Mouse (Mus musculus): ENCODE data around the gene Skida1.
"Not testable (repeated sequence)": the region's sequence is repeated elsewhere in the genome, so short reads cannot be mapped to it uniquely, and the experiment has no call there.

Gene Skida1

DNA sequence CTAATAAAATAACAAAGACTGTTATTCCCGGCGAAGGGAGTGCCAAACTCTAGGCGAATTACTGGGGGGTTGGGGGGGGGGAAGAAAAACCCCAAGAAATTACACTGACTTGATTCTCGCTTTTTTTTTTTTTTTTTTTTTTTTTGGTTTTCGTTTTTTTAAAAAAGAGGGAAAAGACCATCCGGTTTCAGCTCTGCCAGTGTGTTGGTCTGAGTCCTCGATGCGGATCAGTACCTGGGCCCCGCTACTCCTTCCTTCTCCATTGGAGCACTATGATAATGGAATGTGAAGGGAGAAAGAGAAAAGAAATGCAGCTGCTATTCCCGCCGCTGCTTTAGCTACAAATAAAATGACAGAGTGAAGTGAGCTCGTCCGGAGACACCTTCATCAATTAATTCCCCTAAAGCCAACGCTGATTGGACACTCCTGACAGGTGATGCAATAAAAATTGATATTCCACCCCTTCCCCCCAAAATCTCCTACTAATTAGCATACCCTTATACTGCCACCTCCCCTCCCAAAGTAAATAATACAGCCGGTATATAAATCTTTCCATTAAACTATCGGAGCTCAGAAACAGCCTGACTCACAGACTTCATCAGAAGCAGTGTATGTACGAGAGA is at the start of gene Skida1:
Skida1 (minus strand) TSS at position 599 of the 623 bp plus-strand sequence.
- no peak for DNase-seq (ENCODE audit: low read depth, low spot score)

GRCm38 (mm10) chr2:18095804-18096203 is 47.0 kb upstream of the Skida1 start:
- DNase-seq (ENCODE audit: low read depth, low spot score), result peak; percentile 8

DNA sequence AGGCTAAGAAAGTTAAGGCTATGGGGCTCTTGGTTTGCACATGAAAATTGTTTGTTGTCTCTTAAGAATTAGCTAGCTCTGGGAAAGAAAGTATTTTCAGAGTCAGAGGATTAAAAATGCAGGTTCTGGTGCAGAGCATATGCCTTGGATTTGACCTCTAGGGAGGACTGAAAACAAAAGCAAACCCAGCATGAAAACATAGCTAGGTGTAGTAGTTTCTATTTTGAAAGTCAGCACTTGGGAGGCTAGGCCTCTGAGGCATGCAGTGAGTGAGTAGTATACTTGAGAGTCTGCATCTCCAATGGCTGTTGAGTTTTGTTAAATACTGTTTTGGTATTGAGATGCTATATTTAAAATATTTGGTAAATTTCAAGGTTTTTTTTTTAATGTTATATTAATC is 45.5 kb upstream of the Skida1 start:
- no peak for DNase-seq (ENCODE audit: low read depth, low spot score)

GRCm38 (mm10) chr2:18093858-18094257 is 45.0 kb upstream of the Skida1 start:
- no peak for DNase-seq (ENCODE audit: low read depth, low spot score)

GRCm38 (mm10) chr2:18087695-18088094 is 38.8 kb upstream of the Skida1 start:
- DNase-seq (ENCODE audit: low read depth, low spot score), result not testable (repeated sequence)

DNA sequence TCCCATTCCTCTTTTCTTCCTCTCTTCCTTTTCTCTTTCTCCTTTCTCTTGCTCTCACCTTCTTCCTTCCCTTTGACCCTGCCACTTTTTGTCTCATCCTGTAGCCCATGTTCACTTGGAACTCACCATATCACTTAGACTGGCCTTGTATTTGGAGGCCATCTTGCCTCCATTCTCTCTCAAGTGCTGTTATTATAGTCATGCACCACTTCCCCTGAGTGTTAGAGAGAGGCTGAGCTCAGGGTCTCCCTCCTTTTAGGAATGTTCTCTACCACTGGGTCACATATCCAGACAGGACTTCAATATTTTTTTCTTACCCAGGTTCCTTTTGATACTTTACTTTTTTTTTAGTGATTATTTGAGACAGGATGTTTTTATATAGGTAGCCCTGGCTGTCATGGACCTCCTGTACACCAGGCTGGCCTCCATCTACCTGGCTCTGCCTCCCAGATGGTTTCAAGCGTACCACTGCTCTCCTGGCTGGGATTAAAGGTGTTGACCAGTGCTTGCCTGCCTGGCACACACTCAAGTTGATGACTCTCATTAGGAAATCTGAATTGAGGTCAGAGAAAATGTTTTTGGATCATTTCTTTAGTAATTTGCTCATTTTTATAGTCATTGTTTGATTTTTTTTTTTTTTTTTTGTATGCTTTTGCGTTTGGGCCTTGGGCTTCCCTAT is 31.5 kb upstream of the Skida1 start:
- no peak for DNase-seq (ENCODE audit: low read depth, low spot score)

DNA sequence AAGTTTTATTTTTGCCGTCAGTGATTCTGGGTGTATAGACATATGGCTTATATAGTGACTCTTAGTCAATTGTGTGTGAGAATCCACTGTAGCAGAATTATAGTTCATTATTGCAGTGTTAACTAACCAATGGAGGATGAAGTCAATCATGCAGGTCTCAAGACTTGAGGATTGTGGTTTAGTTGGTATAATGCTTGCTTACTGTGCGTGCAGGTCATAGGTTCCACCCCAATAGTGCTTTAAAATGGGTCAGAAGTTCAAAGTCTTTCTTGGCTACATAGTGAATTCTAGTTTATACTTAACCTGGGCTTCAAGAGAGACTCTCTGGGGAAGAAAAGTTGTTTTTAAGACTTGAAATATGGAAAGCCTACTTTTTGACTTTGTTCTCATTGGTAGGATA is 23.1 kb upstream of the Skida1 start:
- DNase-seq (ENCODE audit: low read depth, low spot score), result no peak

- no peak for DNase-seq (ENCODE audit: low read depth, low spot score)
Measured at GRCm38 (mm10) chr2:18068071-18068796, 19.4 kb upstream of the Skida1 start.

GRCm38 (mm10) chr2:18066436-18066835 is 17.6 kb upstream of the Skida1 start:
- DNase-seq (ENCODE audit: low read depth, low spot score), result no peak

- DNase-seq (ENCODE audit: low read depth, low spot score), result no peak
Measured at GRCm38 (mm10) chr2:18065708-18066030, 16.8 kb upstream of the Skida1 start.

DNA sequence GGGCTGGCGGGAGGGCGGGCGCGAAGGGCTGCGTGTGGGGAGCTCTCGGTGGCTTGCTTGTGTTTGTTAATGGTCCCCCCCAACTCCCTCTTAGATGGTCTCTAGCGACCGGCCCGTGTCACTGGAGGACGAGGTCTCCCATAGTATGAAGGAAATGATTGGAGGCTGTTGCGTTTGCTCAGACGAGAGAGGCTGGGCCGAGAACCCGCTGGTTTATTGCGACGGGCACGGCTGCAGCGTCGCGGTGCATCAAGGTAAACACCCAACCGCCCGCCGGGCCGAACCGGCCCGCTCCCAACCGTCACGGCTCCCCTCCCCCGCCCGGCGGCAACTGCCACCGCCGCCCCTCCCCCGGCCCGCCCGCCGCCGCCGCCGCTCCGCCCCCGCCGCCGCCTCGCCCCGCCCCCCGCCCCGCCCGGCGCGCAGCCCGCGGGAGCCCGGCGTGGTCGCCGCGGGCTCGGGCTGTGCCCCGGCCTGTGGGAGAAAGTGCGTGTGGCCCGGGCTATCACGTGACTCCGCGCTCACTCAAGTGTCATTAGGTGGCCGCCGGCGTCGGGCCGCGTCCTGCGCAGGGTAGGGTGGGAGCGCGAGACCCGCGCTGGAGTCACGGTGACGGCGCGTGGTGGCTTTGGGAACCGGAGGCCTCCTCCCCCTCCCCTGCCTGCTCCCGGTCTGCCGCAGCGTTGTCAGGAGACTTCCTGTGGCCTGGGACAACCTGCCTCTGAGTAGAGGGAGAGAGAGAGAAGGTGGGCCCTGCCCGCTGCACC is 16.3 kb upstream of the Skida1 start:
- peak; percentile 60 for DNase-seq (ENCODE audit: low read depth, low spot score)

DNA sequence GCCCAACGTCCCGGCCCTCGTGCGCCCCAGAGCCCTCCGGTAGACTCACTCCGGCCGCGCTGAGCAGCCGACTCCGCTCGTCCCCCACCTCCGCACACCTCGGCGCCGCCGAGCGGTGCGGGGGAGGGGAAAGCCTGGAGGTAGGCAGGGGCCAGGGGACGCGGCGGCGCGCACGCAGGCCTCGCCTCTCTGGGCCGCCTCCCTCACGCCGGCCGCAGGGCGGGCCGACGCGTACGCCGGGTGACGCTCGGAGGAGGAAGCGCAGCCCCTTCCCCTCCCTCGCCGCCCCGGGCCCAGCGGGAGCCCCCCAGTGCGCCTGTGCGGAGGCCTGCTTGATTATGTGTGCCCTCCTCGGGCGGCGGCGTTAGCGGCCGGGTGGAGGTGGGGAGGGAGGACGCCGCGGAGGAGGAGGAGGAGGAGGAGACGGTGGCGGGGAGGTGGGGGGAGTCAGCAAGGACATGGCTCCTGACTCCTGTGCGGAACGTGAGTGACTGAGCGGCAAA is 15.6 kb upstream of the Skida1 start:
- peak; percentile 78 for DNase-seq (ENCODE audit: low read depth, low spot score)

GRCm38 (mm10) chr2:18063763-18064251 is 15.0 kb upstream of the Skida1 start:
- DNase-seq (ENCODE audit: low read depth, low spot score), result peak; percentile 76

DNA sequence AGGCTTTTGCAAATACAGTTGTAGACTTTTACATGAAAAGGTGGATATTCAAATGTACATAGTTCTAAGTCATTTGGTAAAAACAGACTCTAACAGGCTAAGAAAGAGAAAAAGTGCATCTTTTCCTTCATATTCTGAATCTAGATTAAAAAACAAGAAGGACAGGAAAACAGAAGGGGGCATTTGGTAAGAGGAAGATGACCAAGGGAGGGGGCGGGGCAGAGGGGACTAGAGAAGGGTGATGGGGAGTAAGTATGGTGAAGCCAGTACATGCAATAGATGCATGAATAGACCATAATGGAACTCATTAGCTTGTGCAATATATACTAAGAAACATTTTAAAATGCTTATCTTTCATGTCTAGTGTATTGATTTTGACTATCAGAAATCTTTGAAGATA is 11.5 kb upstream of the Skida1 start:
- no peak for DNase-seq (ENCODE audit: low read depth, low spot score)

- DNase-seq (ENCODE audit: low read depth, low spot score), result no peak
Measured at GRCm38 (mm10) chr2:18059891-18060290, 11.0 kb upstream of the Skida1 start.

DNA sequence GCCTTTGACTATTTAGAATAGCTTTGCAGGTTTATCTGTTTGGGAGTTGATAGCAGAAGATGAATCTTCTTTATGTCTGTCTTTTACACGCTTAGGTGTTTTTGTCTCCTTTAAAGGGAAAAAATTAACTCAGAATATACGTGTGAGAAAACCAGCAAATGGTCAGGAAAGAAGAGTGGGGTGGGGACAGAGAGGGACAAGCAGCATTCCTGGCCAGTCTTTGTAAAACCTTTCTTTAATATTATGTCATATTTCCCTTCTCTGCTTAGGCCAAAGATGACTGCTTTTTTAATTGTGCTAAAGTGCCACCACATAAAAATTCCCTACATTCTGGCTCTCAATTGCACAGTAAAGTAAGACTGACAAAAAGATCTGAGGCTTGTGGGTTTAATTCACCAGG is 10.2 kb upstream of the Skida1 start:
- no peak for DNase-seq (ENCODE audit: low read depth, low spot score)

DNA sequence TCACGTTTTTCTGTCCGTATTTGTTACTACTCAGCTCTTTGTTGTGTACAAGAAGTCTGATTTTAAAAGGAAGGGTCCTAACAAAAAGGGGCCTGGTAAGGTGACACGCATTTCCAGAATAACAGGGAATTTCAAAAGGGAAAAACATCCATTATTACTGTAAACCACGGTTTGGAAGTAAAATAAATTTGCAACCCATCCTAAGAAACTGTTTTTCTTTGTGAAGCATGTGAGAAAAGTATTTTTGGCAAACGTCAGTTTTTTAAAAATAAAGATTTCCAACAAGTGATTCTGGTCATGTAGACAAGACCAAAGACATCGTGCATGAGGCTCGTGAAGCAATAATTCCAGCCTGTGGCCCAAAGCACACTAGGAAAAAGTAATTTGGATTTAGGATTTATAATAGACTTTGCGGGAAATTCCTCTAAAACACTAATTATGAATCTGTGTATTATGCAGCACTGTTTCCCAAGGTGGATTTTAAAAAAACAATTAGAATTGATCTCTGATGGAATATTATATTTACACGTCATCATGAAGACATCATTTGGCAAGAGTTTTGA is 9.4 kb upstream of the Skida1 start:
- DNase-seq (ENCODE audit: low read depth, low spot score), result peak; percentile 19

DNA sequence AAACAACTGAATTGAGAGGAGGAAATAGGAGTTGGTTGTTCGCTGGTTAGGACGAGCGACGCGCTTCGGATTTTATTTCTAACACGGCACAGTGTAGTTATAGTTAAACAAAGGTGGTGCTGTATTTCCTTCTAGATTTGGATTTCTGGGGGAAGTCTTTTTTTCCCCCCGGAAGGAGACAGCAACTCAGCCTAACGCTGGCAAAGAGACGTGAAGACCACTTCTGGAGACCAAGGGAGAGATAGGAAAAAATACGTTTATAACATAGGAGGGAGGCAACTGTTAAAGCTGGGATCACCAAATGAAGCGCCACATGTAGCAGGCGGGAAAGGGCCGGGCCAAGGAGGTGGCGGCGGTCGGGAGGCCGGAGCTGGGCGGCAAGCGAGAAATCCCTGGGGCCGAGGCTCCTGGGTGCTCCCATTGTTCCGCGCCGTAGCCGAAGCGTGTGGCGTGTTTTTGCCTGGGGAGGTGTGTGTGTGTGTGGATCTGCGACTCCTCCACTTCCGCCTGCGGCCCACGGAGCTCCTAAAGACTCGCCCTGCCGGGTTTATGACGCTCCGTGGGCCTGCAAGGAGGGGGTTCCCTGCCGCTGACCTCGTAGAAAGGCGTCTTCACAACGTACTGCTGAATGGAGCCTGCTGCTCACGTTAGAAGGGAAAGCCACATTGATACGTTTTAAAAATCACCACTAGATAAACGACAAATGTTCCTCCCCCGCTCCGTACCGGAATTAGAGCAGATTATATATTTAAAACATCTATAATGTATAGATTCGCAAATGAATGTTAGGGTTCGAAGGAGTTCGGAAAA is 8.7 kb upstream of the Skida1 start:
- DNase-seq (ENCODE audit: low read depth, low spot score), result peak; percentile 61

- DNase-seq (ENCODE audit: low read depth, low spot score), result peak; percentile 93
Measured at GRCm38 (mm10) chr2:18056786-18057255, 8.0 kb upstream of the Skida1 start.

Data from 3T3-L1 (cell line).